Mouse (Mus musculus) ovary, postnatal 10 days (tissue): ENCODE data around the gene Sars2.

Experiments used
- DNase-seq: peaks from one replicate; pipeline ENCODE4 v3.0.0; 2022; ENCODE audit warnings: low spot score

The Sars2 gene

GRCm38 (mm10) chr7:28727649-28728340 is 14.0 kb upstream of the Sars2 start:
- no peak for DNase-seq

- peak; percentile 32 for DNase-seq
Observed at GRCm38 (mm10) chr7:28732341-28733142, 9.2 kb upstream of the Sars2 start.

GRCm38 (mm10) chr7:28733211-28733610 is 8.6 kb upstream of the Sars2 start:
- no peak for DNase-seq

- DNase-seq = no peak
Observed at GRCm38 (mm10) chr7:28735701-28736100, 6.1 kb upstream of the Sars2 start.

- no peak for DNase-seq
Observed at GRCm38 (mm10) chr7:28739829-28740228, 2.0 kb upstream of the Sars2 start.

GRCm38 (mm10) chr7:28740949-28741348 is 843 bp upstream of the Sars2 start:
- DNase-seq = no peak

GRCm38 (mm10) chr7:28741368-28741708 is 454 bp upstream of the Sars2 start:
- no peak for DNase-seq

- no peak for DNase-seq
Observed at GRCm38 (mm10) chr7:28749935-28750334, 8.1 kb downstream of the Sars2 start.

- DNase-seq = no peak
Observed at GRCm38 (mm10) chr7:28756079-28756478, 14.3 kb downstream of the Sars2 start, which contains the start of gene Ccer2. Gene Ccer2, plus strand, starts transcription at chr7:28756174.

GRCm38 (mm10) chr7:28758623-28759022 is 16.8 kb downstream of the Sars2 start:
- no peak for DNase-seq

- DNase-seq = no peak
Observed at GRCm38 (mm10) chr7:28761907-28762306, 20.1 kb downstream of the Sars2 start.

- DNase-seq = no peak
Observed at GRCm38 (mm10) chr7:28765211-28765610, 23.4 kb downstream of the Sars2 start.

- peak; percentile 74 for DNase-seq
Observed at GRCm38 (mm10) chr7:28766173-28766879, 24.5 kb downstream of the Sars2 start, which contains the start of gene Sirt2. Gene Sirt2, plus strand, starts transcription at chr7:28766735.

GRCm38 (mm10) chr7:28766910-28767309 is 25.1 kb downstream of the Sars2 start:
- no peak for DNase-seq

- DNase-seq = no peak
Observed at GRCm38 (mm10) chr7:28767462-28767965, 25.7 kb downstream of the Sars2 start, which contains the start of gene Nfkbib. Gene Nfkbib, minus strand, starts transcription at chr7:28767512.

GRCm38 (mm10) chr7:28769414-28769958 is 27.7 kb downstream of the Sars2 start:
- no peak for DNase-seq

- no peak for DNase-seq
Observed at GRCm38 (mm10) chr7:28770309-28770708, 28.5 kb downstream of the Sars2 start.

- no peak for DNase-seq
Observed at GRCm38 (mm10) chr7:28771867-28772266, 30.1 kb downstream of the Sars2 start.

- DNase-seq = no peak
Observed at GRCm38 (mm10) chr7:28773163-28773562, 31.4 kb downstream of the Sars2 start.

- no peak for DNase-seq
Observed at GRCm38 (mm10) chr7:28774164-28774563, 32.4 kb downstream of the Sars2 start.

- no peak for DNase-seq
Observed at GRCm38 (mm10) chr7:28775129-28775528, 33.3 kb downstream of the Sars2 start.

GRCm38 (mm10) chr7:28778825-28779224 is 37.0 kb downstream of the Sars2 start:
- DNase-seq = no peak
